Mouse (Mus musculus): ENCODE measurements around the gene Eddm3b. TPM values are rescaled to one million over a fixed set of nuclear protein-coding genes. Genes with fewer than 3 reads are reported as not detected.
A peak's percentile ranks its signal among the peaks of the same experiment; 100 is the strongest.

Eddm3b gene
- polyA plus RNA-seq, 1 experiment from 2014 or later = not detected

DNA sequence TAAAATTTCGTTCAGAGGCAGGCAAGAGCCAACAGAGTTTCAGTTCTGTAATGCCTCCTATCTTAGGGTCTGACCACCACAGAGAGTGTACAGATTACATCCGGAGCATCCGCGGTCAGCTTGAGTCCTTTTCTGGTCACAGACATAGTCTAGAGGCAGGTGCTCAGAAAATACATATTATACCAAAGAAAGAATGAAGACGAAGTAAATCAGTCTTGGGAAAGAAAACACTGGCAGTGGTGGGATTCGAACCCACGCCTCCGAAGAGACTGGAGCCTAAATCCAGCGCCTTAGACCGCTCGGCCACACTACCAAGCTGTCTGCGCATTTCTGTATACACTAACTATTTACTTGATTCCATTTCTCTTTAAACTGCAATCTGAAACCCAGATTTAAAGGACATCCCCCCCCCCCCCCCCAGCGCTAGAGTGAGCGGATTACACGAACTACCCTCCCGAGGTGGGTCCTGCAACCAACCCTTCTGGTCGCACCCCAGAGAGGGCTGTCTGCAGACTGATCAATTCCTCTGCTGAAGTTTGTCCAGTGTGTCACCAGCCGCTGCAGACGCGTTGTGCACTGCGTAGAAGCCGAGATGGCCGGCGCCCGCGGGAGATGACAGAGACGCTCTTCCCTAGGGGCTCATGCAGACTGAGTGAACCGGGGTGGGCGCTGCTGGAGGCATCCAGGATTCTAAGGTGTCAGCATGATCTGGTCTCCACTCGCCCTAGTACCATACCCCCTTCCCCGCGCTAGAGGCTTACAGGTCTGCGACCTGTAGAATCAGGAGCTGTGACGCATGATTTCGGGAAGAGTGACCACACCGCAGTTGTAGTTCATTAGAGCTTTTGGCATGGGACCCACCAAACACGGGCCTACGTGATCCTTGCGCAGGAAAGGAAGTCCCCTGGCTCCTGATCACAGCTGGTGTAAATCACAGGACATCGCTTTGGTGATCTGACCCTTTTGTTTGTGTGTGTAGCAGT lies 31.3 kb upstream of the Eddm3b start:
- Histone ChIP-seq H3K36me3 (ENCODE audit: control insufficient read depth, insufficient read depth, low read length) (no peaks in the 10 kb centered on the region), H3K4me1 (replicated peaks; ENCODE audit: control insufficient read depth, insufficient read depth) (no peaks in the 10 kb centered on the region), H3K4me2 (replicated peaks; ENCODE audit: low read depth) (peak overlapping the region; percentile 65), H3K9ac (ENCODE audit: low read length) (peak overlapping the region; percentile 59), H3K27ac (replicated peaks) (no peak overlapping the region; the same call in 1 of the 2 replicates), H3K4me3 (ENCODE audit: low read depth, low read length) (peak overlapping the region; percentile 48), H3K9me3 (ENCODE audit: control insufficient read depth, low read length) (no peaks in the 10 kb centered on the region), H3K27me3 (ENCODE audit: control insufficient read depth, insufficient read depth, low read length) (no peaks in the 10 kb centered on the region)
- no peak for TF ChIP-seq EP300 (optimal IDR thresholded peaks at IDR 0.05)
- TF ChIP-seq CTCF (IDR thresholded peaks at IDR 0.05; ENCODE audit: low read depth) = no peak
- DNase-seq (ENCODE audit: low spot score) (peak; percentile 47), ATAC-seq (ENCODE audit: low FRiP score, low TSS enrichment) (peak; percentile 40; the same call in 1 of the 2 replicates)
- WGBS = 4% methylated on average over 39 of the region's 40 CpGs

DNA sequence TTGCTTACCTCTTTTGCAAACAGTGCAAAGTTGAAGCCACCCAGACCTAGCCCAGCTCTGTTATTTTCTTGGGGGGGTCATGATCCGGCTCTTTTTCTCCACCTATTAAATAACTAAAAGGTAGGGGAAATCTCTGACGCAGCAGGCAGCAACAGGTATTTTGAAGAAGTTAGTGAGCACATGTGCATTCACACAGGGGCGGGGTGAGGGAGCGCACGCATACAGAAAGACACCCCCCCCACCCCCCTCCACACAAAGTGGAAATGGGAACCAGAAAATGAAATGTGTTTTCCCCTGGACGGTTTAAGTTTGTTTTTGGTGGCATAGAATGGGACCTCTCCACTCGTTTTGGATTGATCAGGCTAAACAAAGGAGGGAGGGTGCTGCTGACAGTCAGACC lies 30.4 kb upstream of the Eddm3b start:
- H3K4me1 ChIP-seq (replicated peaks; ENCODE audit: control insufficient read depth, insufficient read depth) = no peaks in the 10 kb centered on the region
- no peak for DNase-seq (ENCODE audit: low spot score)
- H3K9me3 ChIP-seq (ENCODE audit: control insufficient read depth, low read length) = no peaks in the 10 kb centered on the region
- ATAC-seq (ENCODE audit: low FRiP score, low TSS enrichment) = no peak
- H3K36me3 ChIP-seq (ENCODE audit: control insufficient read depth, insufficient read depth, low read length) = no peaks in the 10 kb centered on the region
- peak overlapping the region; percentile 48; the same call in 1 of the 2 replicates for H3K4me3 ChIP-seq (ENCODE audit: low read depth, low read length)
- no peak overlapping the region for H3K9ac ChIP-seq (ENCODE audit: low read length)
- peak overlapping the region; percentile 65 for H3K4me2 ChIP-seq (replicated peaks; ENCODE audit: low read depth)
- TF ChIP-seq EP300 (optimal IDR thresholded peaks at IDR 0.05) (no peak), CTCF (IDR thresholded peaks at IDR 0.05; ENCODE audit: low read depth) (no peak)
- H3K27ac ChIP-seq (replicated peaks) = no peak overlapping the region
- H3K27me3 ChIP-seq (ENCODE audit: control insufficient read depth, insufficient read depth, low read length) = no peaks in the 10 kb centered on the region
- WGBS = 22% methylated on average over 7 of the region's 7 CpGs

DNA sequence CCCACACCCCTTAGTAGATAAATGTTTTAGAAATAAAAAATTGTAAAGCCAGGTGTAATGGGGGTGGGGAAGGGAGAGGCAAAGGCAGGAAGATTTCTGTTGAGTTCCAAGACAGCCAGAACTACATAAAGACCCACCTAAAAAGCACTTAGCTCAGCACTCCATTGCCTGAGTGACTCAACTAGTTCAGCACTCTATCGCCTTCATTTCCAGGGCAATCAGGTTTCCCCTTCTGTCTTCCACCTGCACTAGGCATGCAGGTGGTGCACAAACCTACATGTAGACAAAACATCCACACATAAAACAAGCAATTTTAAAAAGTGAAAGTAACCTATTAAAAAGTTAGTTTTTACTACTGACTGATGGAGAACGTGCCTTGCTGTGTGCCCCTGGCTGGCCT lies 29.1 kb upstream of the Eddm3b start:
- WGBS = 76% methylated on average over 2 of the region's 2 CpGs
- H3K36me3 ChIP-seq (ENCODE audit: control insufficient read depth, insufficient read depth, low read length) = no peaks in the 10 kb centered on the region
- no peak overlapping the region for H3K9ac ChIP-seq (ENCODE audit: low read length)
- no peak overlapping the region for H3K27ac ChIP-seq (replicated peaks)
- no peaks in the 10 kb centered on the region for H3K9me3 ChIP-seq (ENCODE audit: control insufficient read depth, low read length)
- H3K4me3 ChIP-seq (ENCODE audit: low read depth, low read length) = no peak overlapping the region
- H3K27me3 ChIP-seq (ENCODE audit: control insufficient read depth, insufficient read depth, low read length) = no peaks in the 10 kb centered on the region
- no peak for ATAC-seq (ENCODE audit: low FRiP score, low TSS enrichment)
- TF ChIP-seq EP300 (optimal IDR thresholded peaks at IDR 0.05) (no peak), CTCF (IDR thresholded peaks at IDR 0.05; ENCODE audit: low read depth) (no peak)
- H3K4me1 ChIP-seq (replicated peaks; ENCODE audit: control insufficient read depth, insufficient read depth) = no peaks in the 10 kb centered on the region
- no peak for DNase-seq (ENCODE audit: low spot score)
- no peak overlapping the region for H3K4me2 ChIP-seq (replicated peaks; ENCODE audit: low read depth)

- no peak for ATAC-seq (ENCODE audit: low FRiP score, low TSS enrichment)
Observed at GRCm38 (mm10) chr14:51085911-51086310, 28.3 kb upstream of the Eddm3b start.

DNA sequence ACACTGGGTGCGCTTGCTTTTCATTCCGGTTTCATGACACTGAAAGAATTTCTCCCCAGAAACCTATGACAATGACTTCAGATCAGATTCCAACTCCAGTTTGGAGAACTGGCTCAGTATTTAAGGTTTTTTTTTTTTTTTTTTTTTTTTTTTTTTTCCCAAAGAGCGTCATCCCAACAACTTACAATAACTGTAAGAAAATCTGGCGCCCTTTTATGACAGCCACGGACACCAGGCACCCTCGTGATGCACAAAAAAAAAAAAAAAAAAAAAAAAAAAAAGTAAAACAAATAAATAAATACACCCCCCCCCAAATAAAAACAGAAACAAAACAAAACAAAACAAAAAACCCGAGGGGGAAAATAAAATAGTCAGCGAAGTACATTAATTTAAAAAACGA lies 26.5 kb upstream of the Eddm3b start:
- WGBS = 19% methylated on average over 9 of the region's 9 CpGs
- no peak for DNase-seq (ENCODE audit: low spot score)
- Histone ChIP-seq H3K4me1 (replicated peaks; ENCODE audit: control insufficient read depth, insufficient read depth) (no peaks in the 10 kb centered on the region), H3K27ac (replicated peaks) (0 out of 2 replicates have a peak overlapping the region, but pooled peaks have one; percentile 24), H3K4me2 (replicated peaks; ENCODE audit: low read depth) (peak overlapping the region; percentile 77), H3K4me3 (ENCODE audit: low read depth, low read length) (peak overlapping the region; percentile 63), H3K9ac (ENCODE audit: low read length) (no peak overlapping the region), H3K27me3 (ENCODE audit: control insufficient read depth, insufficient read depth, low read length) (no peaks in the 10 kb centered on the region), H3K9me3 (ENCODE audit: control insufficient read depth, low read length) (no peaks in the 10 kb centered on the region), H3K36me3 (ENCODE audit: control insufficient read depth, insufficient read depth, low read length) (no peaks in the 10 kb centered on the region)
- no peak for ATAC-seq (ENCODE audit: low FRiP score, low TSS enrichment)
- no peak for TF ChIP-seq CTCF (IDR thresholded peaks at IDR 0.05; ENCODE audit: low read depth)
- TF ChIP-seq EP300 (optimal IDR thresholded peaks at IDR 0.05) = no peak

More at GRCm38 (mm10) chr14:51085911-51086310, 28.3 kb upstream of the Eddm3b start:
- DNase-seq (ENCODE audit: low spot score) = no peak
- no peak overlapping the region for H3K27ac ChIP-seq (replicated peaks)
- H3K4me3 ChIP-seq (ENCODE audit: low read depth, low read length) = no peak overlapping the region
- no peak overlapping the region for H3K4me2 ChIP-seq (replicated peaks; ENCODE audit: low read depth)
- H3K9ac ChIP-seq (ENCODE audit: low read length) = no peak overlapping the region
- WGBS = 82% methylated on average over 4 of the region's 4 CpGs
- H3K4me1 ChIP-seq (replicated peaks; ENCODE audit: control insufficient read depth, insufficient read depth) = no peaks in the 10 kb centered on the region
- no peaks in the 10 kb centered on the region for H3K36me3 ChIP-seq (ENCODE audit: control insufficient read depth, insufficient read depth, low read length)
- H3K9me3 ChIP-seq (ENCODE audit: control insufficient read depth, low read length) = no peaks in the 10 kb centered on the region
- no peak for TF ChIP-seq CTCF (IDR thresholded peaks at IDR 0.05; ENCODE audit: low read depth)
- TF ChIP-seq EP300 (optimal IDR thresholded peaks at IDR 0.05) = no peak
- H3K27me3 ChIP-seq (ENCODE audit: control insufficient read depth, insufficient read depth, low read length) = no peaks in the 10 kb centered on the region
